Mouse (Mus musculus) cerebellum, postnatal 10 days (tissue): ENCODE data around the gene March10.

ENCODE experiments used
- DNase-seq, 2 experiments: peaks; one replicate each; pipeline ENCODE4 v3.0.0; 2021; ENCODE audit warnings: mixed read lengths in 2 of 2

Gene March10

GRCm38 (mm10) chr11:105352152-105352551 lies 104.4 kb downstream of the March10 start:
- DNase-seq, result peak in 1 of 2 experiments; percentile 30

- peak; percentile 53 to 54 for DNase-seq
These were observed 105.9 kb downstream of the March10 start for GRCm38 (mm10) chr11:105350643-105351042.

- DNase-seq, result no peak
These were observed 106.7 kb downstream of the March10 start for GRCm38 (mm10) chr11:105349780-105350324.

- DNase-seq, result peak in 1 of 2 experiments; percentile 34
These were observed 108.0 kb downstream of the March10 start for GRCm38 (mm10) chr11:105348495-105348982.

- DNase-seq, result peak; percentile 97 to 98
These were observed 109.1 kb downstream of the March10 start for GRCm38 (mm10) chr11:105347162-105348161.

- peak; percentile 67 to 71 for DNase-seq
These were observed 111.3 kb downstream of the March10 start for GRCm38 (mm10) chr11:105345284-105345683.

GRCm38 (mm10) chr11:105338596-105339390 lies 117.7 kb downstream of the March10 start:
- peak; percentile 72 to 79 for DNase-seq

GRCm38 (mm10) chr11:105333867-105334670 lies 122.5 kb downstream of the March10 start:
- DNase-seq, result peak; percentile 32 to 52

- peak; percentile 93 to 96 for DNase-seq
These were observed 124.1 kb downstream of the March10 start for GRCm38 (mm10) chr11:105332468-105332867.

- DNase-seq, result peak; percentile 78 to 79
These were observed 124.8 kb downstream of the March10 start for GRCm38 (mm10) chr11:105331732-105332131.

GRCm38 (mm10) chr11:105331129-105331528 lies 125.4 kb downstream of the March10 start:
- no peak for DNase-seq

- no peak for DNase-seq
These were observed 126.6 kb downstream of the March10 start for GRCm38 (mm10) chr11:105329962-105330361.

- no peak for DNase-seq
These were observed 129.4 kb downstream of the March10 start for GRCm38 (mm10) chr11:105327101-105327500.

GRCm38 (mm10) chr11:105323530-105323929 lies 133.0 kb downstream of the March10 start:
- no peak for DNase-seq

GRCm38 (mm10) chr11:105321090-105321489 lies 135.4 kb downstream of the March10 start:
- DNase-seq, result no peak

- DNase-seq, result no peak
These were observed 138.8 kb downstream of the March10 start for GRCm38 (mm10) chr11:105317769-105318168.

- DNase-seq, result no peak
These were observed 140.4 kb downstream of the March10 start for GRCm38 (mm10) chr11:105316121-105316520.

GRCm38 (mm10) chr11:105315296-105315695 lies 141.2 kb downstream of the March10 start:
- peak in 1 of 2 experiments; percentile 32 for DNase-seq

- no peak for DNase-seq
These were observed 142.9 kb downstream of the March10 start for GRCm38 (mm10) chr11:105313633-105314014.

GRCm38 (mm10) chr11:105312972-105313632 lies 143.4 kb downstream of the March10 start:
- DNase-seq, result peak in 1 of 2 experiments; percentile 45

- DNase-seq, result peak; percentile 64 to 78
These were observed 144.1 kb downstream of the March10 start for GRCm38 (mm10) chr11:105312311-105312942.
